Mouse (Mus musculus): ENCODE results near the gene Elp4. TPM values are rescaled to one million over a fixed set of nuclear protein-coding genes. Genes with fewer than 3 reads are reported as not detected.

Elp4 gene
- total and polyA plus RNA-seq, 3 experiments: 12.9 to 17.1 (median 16.9) TPM

DNA sequence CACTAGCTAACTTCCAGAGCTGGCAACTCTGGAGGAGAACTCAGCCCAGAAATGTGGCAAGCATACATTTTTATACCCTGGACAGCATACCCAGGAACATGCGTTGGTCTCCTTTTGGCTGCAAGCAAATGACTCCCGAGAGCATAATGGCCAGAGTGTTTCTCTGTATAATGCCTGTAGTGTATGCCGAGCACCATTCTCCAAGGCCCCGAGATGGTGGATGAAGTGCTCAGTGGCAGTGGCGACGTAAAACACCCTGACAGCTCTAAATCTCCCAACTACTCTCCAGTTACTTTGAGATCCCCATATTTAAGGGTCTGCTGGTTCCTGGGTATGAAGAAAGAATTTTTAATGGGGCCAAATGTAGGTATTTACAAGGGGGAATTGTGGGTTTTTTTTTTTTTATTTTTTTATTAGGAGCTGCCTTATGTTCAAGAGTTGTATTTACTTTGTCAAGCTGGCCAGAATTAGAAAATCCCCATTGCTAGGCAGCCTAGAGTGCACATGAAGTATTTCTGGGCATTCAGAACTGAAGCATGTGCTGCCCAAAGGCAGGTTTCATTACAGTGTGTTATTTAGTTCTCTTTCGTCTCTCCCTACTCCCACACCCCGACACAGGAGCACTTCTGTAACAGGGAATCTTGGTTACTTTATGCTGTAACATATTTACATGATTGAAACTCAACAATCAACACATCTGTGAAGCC lies 188.8 kb downstream of the Elp4 start:
- no peak for DNase-seq

DNA sequence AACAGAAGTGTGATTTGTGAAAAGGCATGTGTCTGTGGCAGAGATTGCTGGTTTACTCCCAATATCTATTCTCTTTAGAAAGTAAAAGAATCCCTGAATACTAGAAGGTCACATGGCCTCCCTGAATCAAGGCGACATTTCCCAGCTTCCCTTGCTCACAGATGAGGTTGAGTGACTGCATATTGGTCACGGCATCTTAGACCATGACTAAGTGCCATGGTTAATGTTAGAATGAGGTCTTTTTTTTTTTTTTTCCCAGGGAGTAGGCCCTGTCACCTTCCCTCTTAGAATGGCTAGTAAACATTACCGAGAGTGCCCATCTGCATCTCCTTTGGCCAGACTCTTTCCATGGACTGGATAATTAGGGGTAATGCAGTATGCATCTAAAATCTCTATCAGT lies 193.9 kb downstream of the Elp4 start:
- DNase-seq: no peak

DNA sequence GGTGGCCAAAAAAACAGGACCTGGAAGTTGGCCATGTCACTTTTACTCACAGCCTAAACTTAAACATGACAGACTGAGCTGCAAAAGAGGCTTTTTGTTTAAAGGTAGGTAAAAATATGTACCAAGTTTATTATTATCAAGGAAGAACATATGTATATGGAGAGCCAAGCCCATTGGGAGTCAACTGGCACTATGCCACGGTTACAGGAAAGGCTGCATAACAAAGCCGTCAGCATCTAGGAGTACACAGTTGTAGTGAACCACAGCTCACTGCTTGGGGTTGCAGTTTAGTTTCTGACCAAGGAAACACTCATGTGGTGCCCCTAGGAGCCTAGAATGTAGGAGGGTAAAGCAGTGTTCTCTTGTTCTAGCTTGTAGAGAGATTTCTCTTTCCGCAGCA lies 195.2 kb downstream of the Elp4 start:
- no peak for DNase-seq

DNA sequence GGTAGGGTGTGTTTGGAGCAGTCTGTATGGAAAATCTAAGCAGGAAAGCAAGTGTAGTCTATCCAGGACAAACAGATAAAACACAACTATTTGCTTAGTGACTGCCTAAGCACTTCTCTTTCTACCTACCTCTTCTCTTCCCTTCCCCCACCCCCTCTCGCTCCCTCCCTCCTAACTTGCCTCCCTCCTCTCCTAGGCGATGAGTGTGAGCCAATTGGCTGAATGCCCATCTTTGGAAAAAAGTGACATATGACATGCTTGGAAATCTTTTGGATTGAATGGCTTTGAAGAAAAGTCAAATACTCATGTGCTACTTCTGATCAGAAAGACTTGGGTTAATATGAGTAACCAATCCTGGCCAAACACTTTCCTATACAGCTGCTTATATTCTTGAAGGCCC lies 199.0 kb downstream of the Elp4 start:
- DNase-seq: no peak

DNA sequence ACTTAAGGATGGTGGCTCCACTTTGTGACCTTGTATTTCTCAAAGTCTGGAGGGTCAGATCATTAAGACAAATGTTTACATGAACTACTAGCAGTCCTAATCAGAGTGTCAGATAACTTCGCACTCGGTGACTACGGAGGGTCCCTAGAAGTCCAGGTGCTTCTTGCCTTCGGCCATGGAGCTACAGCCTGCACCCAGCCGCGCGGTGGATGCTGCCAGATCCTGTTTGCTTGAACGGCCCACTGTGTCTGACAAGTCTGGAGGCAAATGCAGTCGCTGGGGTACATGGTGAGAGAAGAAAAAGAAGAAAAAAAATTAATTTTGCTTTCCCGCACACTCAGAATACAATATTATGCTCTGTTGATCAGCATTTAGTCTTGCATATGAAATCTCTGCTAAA lies 201.8 kb downstream of the Elp4 start:
- no peak for DNase-seq

DNA sequence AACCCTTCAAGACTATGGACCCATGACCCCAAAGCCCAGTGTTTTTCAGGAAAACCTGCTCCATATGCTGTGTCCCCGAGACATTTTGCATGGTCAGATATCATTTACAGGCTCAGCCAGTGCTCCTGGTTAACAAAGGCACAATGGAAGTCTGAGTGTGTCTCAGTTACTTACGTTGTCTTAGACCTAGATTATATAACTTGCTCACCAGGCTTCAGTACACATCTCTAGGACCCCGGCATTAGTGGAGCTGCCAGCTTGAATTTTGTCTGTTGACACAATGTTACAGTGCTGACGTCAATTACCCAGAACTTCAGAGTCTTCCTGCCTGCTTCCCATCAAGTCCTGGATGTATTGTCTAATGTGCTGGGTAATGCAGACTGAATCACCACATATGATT lies 202.6 kb downstream of the Elp4 start:
- DNase-seq: no peak

DNA sequence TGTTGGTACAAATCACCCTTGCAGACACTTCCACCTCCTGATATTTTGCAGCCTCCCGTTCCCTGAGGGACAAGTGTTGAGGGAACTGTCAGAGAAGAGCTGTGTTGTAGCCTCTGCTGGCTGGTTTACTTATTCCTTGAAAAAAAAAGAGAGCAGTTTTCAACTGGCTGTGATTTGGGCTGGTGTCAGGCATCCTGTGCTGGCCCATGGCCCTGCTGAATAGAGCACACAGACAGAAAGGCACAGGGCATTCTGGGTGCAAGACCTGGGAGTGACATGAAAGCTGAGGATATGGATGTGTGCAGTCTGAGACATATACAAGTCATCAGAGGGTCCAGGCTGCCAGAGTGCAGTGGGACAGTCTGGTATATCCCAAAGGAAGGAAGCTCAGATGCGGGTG lies 205.7 kb downstream of the Elp4 start:
- no peak for DNase-seq

DNA sequence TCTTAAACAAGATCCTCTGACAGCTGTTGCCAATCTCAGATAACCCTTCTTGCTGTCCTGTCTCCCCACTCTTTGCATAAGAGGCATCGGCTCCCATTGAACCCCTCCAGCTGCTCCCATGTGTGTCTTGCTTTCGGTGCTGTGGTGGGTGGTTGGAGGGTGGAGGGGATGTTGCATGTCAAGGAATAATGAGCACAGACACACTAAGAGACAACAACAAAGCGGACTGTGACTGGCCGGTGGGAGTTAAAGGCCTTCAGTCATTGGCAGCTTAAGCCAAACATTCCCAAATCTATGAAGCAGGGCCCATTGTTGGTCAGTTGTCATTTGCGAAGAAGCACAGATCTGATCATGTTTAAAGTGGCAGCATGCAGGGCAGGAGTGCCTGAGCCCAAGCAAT lies 206.6 kb downstream of the Elp4 start:
- DNase-seq: no peak

DNA sequence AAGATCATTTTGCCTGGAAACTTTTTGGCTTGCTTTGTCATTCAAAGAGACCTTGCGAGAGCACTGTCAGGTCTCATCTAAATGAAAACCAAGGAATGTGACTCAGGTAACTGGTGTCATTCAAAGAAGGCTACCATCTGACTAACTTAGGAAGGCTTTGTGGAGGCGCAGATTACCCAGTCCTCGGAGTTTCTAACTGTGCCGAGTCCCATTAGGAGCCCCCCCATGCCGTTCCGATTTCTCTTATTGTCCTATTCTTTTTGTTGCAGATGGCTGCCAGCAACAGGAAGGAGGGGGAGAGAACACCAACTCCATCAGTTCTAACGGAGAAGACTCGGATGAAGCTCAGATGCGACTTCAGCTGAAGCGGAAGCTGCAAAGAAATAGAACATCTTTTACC lies 213.1 kb downstream of the Elp4 start:
- no peak for DNase-seq

DNA sequence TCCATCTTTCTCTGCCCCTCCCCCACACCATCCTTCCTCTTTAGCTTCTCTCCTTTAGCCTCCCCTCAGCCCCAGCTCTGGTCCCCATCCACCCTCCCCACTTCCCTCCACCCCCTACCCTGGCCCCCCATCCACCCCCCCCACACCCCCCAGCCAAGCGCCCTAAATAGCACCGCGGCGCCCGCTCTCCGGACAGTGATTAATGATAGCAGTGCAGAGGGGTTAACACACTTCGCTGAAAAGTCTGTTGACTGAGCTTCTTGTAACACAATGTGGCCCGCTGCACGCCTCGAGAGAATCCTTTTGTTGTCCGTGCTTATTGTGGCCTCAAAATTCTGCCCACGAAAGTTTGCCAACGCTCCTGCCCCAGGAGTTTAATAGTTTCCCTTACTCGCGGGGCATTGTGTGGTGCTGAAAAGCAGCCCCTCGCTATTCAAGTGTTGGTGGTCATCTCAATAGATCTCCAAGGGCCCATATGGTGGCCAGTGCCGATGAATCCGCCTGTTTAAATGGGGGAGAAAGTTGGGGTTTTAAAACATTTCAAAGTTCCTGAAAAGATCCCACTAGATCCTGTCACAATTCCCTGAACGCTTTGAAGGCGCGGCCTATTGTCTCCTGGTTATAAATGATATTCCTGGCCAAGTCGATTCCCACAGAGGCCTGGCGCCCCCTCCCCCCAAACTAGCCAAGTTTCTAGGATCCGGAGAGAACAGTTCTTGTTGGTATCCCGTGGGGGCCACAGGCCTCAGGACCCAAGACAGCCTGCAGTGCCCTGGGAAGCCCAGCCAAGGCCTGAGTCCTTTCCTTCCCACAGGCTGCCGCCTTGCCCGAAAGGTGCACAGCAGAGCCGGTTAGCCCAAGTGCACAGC lies 214.4 kb downstream of the Elp4 start:
- no peak for DNase-seq

DNA sequence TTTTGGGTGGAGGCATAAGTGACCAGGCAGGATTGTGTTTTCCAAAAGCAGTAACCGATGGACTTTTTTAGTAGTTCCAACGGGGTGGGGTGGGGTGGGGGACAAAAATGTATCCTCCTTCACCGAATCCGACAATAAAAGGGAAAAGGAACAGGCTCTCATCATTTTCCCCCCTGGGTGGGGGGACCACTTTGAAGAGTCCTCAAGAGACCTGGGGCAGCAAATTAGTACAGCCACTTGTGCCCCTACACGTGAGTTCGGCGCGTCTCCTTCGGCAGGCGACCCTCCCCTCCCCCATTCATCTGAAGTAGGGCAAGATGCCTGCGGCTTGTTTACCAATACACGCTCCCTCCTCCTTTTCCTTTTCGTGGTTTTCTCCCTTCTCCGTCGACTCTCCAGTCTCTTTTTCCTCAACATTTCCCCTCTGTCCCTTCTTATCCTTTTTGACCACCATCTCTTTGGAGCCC lies 215.0 kb downstream of the Elp4 start:
- DNase-seq: no peak

DNA sequence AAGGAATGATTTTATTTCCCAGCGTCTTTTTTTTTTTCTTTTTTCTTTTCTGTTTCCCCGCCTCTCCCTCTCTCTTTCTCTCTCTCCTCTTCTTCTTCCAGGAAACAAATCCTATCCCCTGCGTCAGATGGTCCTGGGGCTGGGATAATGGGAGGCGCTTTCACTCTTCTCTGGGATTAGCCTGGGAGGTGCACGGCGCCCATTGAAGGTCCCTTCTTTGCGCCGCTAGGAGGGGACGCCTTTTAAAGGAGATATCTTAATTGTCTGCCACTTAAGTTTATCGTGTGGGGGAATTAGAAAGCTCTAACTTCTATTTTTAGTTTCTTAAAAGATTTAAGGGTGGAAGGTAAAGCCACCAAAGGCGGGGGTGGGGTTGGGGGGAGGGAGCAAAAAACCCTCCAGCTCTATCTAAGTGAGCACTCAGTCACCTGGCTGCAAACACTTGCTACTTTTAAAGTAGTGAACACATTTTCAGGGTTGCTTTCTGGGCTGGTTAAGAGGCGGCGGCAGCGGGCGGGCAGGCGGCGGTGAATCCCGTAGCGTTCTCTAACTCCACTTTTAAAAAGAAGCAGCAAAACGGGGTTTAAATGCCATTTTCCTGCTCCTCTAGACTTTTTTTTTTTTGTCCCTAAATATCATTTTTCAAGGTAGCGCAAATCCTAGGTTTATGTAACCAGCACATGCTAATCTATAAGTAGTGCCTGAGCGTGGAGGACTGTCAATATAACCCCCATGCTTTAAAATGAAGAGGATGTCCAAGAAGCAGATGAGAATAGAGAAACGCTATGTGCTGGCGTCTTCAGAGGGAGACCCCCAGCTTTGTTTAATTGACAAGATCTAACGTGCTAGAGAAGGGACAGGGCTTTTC lies 215.7 kb downstream of the Elp4 start:
- no peak for DNase-seq

DNA sequence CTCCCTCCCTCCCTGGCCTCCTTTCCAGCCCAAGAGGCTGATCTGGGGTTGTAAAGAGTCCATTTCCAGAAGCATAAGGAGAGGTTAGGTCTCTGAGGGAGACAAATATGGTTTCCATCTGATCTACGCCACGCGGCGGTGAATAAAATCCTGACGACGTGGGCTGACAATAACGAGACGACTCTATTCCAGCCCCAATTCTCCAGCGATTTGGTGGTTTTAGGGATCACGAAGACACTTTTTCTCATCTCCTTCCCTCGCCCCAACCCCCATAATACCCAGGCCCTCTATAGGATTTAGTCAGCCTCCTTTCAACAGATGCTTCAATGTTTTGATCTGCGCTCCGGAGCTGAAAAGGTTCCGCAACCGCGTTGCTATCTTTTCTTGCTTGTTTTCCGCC lies 216.4 kb downstream of the Elp4 start:
- DNase-seq: no peak

DNA sequence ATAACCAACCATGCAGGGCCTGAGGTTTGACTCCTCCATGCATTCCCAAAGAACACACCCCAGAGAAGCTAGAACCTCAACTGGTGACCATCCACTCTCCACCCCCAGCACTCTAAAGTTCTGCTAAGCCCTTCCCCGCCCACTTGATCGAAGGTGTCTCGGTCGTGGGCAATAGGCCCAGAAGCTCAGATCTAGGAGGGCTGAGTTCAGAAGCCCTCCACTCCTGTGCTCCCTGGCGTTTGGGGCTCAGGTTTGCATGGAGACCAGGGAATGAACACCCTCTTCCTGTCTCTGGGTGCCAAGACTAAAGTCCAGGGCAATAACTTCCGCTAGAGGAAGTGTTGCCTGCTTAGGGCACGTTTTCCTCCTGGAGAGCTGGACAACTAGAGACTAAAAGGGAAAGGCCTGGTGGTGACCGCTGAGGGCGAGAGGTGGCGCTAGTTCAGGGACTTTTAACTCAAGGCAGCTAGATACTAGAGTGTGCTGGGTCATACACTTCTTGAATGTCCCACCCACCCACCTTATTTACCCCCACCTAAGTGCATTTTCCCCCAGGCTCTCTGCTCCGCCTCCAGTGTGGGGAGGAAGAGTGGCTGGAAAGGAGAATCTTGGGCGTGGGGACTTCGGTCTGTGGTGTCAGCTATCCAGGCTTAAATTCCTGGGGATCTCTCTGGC lies 216.9 kb downstream of the Elp4 start:
- DNase-seq: no peak

DNA sequence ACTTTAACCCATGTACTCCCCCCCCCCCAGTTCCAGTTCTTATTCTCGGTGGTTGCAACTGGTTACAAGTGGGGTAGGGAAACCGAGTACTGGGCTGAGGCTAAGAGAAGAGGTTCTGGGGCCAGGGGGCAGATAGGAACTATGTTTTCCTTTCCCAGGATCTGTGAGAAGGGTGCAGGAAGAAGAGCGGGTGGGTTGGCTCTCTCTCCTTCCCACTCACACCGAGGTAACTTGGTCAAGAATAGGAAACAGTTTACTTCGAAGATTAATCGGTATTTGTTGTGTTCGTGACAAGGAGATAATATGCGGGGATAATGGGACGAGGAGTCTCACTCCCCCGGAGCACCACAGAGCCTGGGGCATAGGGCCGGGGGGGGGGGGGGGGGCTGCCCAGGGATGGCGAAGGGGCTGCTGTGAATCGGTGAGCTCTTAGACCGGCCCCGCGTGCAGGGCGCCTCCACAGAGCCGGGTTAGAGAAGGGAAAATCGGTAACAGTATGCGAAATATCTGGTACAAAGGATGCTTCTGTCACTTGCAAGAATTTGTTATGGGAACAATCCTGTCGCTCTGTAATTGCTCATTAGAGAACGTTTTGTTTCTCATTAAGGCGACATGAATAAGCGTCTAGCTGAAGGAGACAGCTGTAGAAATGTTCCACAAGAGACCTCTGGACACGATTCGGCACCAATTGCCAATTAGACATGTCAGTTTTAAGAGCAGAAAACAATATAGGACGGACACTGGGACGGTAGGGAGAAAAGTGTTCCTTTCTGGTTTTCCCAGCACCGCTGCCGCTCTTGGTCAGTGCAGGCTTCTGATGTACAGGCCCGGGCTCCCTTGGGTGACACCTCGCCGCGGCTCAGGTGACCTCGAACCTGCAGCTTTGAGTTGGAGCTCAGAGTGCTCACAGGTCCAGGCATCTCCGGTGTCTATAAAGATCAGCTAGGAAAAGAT lies 217.7 kb downstream of the Elp4 start:
- DNase-seq: no peak

DNA sequence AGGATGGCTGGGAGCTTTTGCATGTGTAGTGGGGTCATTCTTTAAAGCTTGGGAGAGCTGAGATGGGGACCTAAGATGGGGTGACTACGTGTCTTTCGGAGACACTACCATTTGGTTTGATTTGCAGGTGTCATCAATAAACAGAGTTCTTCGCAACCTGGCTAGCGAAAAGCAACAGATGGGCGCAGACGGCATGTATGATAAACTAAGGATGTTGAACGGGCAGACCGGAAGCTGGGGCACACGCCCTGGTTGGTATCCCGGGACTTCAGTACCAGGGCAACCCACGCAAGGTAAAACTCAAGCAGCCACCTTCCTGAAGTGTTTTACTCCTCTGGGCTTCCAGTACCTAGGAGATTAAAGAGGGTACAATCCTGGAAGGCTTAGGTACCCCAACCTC lies 218.7 kb downstream of the Elp4 start:
- no peak for DNase-seq

DNA sequence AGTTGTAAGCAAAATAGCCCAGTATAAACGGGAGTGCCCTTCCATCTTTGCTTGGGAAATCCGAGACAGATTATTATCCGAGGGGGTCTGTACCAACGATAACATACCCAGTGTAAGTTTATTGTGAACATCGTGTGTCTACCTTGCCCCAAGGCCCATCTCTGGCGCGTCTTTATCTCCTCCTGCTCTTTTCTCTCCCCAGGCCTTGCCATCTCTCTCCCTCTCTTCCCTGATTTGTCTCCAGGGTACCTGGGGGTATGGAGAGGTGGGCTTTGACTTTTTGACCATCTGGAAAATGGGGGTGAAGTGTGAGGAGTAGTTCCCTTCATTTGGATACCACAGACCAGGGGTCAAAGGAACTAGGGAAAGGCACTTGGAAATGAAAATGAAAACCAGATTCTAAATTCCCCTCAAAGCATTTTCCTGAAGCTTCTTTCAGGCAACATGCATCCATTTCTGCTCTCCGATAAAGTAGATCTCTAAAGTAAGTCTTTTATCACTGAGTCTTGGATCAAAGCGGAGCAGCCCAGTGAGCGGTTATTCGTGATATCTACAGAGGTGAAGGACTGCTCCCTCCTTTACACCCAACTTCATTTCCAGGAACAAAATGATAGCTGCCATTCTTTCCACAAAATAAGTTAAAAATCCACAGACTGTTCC lies 219.2 kb downstream of the Elp4 start:
- no peak for DNase-seq

DNA sequence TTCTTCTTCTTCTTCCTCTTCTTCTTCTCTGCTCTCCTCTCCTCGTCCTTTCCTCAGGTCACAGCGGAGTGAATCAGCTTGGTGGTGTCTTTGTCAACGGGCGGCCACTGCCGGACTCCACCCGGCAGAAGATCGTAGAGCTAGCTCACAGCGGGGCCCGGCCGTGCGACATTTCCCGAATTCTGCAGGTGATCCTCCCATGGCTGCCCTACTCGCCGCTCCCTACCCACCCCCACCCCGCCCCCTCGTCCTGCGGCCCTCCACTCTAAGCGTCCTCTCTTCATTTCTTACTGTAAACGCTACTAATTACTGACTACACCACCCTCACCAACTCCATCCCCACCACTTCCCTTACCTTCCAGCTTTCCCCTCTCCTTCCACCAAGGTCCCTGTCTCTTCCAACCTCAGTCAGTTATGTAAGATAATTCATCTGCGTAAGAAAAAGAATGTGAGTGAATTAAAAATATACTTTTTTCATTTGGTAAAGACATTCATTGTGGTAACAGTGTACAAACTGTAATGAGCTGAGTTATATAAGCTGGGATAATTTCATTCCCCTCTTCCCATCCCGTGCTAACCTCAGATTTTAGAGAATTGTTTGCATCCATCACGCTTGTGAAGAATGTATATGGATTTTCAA lies 220.5 kb downstream of the Elp4 start:
- no peak for DNase-seq

DNA sequence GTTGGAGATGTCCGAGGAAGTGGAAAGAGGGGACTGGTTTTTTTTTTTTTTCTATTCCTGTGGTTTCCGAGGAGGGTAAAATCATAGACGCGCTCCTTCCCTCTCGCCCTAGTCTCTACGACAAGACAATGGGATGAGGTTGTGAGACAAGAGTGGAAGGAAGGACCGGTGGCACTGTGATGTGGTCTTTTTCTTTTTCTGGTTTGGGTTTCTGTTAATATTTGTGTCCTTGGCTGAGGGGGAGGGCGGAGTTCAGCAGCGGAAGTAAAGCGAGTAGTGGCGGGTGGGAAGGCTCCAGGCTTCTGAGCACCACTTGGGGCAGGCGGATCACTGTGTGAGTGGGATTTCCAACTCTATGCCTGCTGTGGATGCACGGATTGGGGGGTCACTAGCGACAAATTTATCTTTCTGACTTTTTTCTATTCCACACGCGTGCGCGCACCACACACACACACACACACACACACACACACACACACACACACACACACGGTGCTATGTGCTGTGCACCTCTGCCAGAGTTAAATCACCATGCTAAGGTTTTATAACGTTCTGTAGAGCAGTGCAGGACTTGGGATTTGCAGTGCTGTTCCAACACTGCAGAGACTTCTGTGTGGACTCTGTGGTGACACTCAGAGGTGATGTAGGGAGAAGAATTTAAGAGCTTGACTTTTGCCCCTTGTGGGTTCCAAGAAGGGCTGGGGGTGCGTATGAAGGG lies 221.6 kb downstream of the Elp4 start:
- no peak for DNase-seq
